Mouse (Mus musculus): ENCODE results near the gene Gja4. TPM values are rescaled to one million over a fixed set of nuclear protein-coding genes. Genes with fewer than 3 reads are reported as not detected.

Gja4 gene
- total RNA-seq (2012; rRNA removed): not detected in 2 replicates
- not detected in 2 replicates for total RNA-seq (2014; rRNA removed)
- polyA plus RNA-seq (2012; ENCODE audit: insufficient read length, low read depth): not detected in 2 replicates

- H3K4me2 ChIP-seq (ENCODE audit: insufficient read depth, low read depth, poor library complexity, severe bottlenecking): peak within 1 kb of the TSS; percentile 76
- H3K79me2 ChIP-seq (replicated peaks; ENCODE audit: control insufficient read depth, extremely low read depth, insufficient read depth, poor library complexity, severe bottlenecking): no peaks in the 10 kb centered on the region
- TF ChIP-seq TCF12 (IDR thresholded peaks at IDR 0.05; ENCODE audit: low read depth, low read length) (no peak), CTCF (conservative IDR thresholded peaks at IDR 0.05 in 1 of 2, IDR thresholded peaks at IDR 0.05 in 1 of 2; ENCODE audit: low read depth in 2 of 2, low read length in 2 of 2) (peak in 1 of 2 experiments; percentile 36; a peak in 2 of 4 replicates), NRF1 (IDR thresholded peaks at IDR 0.05; ENCODE audit: low read depth, low read length) (peak; percentile 55; the same call in 1 of the 2 replicates), PAX5 (IDR thresholded peaks at IDR 0.05; ENCODE audit: low read length) (no peak), SMC3 (IDR thresholded peaks at IDR 0.05; ENCODE audit: low read depth, low read length) (0 out of 2 replicates have a peak, but pooled peaks have one; percentile 3), CHD1 (IDR thresholded peaks at IDR 0.05; ENCODE audit: low read depth, low read length) (no peak), MEF2A (IDR thresholded peaks at IDR 0.05; ENCODE audit: borderline replicate concordance, low read depth, low read length) (peak; percentile 39; the same call in 1 of the 2 replicates), E2F4 (IDR thresholded peaks at IDR 0.05; ENCODE audit: insufficient replicate concordance, low read depth, low read length) (no peak), RAD21 (IDR thresholded peaks at IDR 0.05; ENCODE audit: low read depth, low read length) (no peak), ZC3H11A (IDR thresholded peaks at IDR 0.05; ENCODE audit: low read depth, low read length) (no peak)
- H3K4me1 ChIP-seq (ENCODE audit: control insufficient read depth in 1 of 2, insufficient read depth in 2 of 2): peaks cover 0 to 9% of the 10 kb centered on the region in 2 experiments; a peak in 1 of 4 replicates
- H3K36me3 ChIP-seq (replicated peaks in 1 of 2; ENCODE audit: control insufficient read depth in 1 of 2, insufficient read depth in 1 of 2, low read length in 1 of 2): no peaks in the 10 kb centered on the region
- DNase-seq (ENCODE audit: extremely low read depth): peak; percentile 45
- H3K27ac ChIP-seq (ENCODE audit: insufficient read depth, low read depth): no peak within 1 kb of the TSS
- in situ Hi-C loops (cut with MboI; ENCODE audit: low pct_ligation_motif_present, low pct_unique_long_range_greater_than_20kb, low sequenced_read_pairs): no loop called here
- no peak within 1 kb of the TSS for H3K9ac ChIP-seq (ENCODE audit: insufficient read depth, low read depth)
- peaks cover 47% of the 10 kb centered on the region for H3K27me3 ChIP-seq (replicated peaks)
- H3K4me3 ChIP-seq (replicated peaks in 1 of 3; ENCODE audit: low read depth in 2 of 3, low read length in 2 of 3, poor library complexity in 1 of 3): peak within 1 kb of the TSS in 2 of 3 experiments; percentile 12 to 46
- dilution Hi-C loops (cut with MboI; ENCODE audit: extremely low pct_ligation_motif_present, extremely low pct_unique_long_range_greater_than_20kb, low sequenced_read_pairs): no loop called here
- H3K9me3 ChIP-seq (replicated peaks; ENCODE audit: low read length): no peaks in the 10 kb centered on the region
Measured at GRCm38 (mm10) chr4:127313861-127314260, at the start of gene Gja4. Gja4 (minus strand) TSS chr4:127314039.

GRCm38 (mm10) chr4:127363331-127363730 is 49.5 kb upstream of the Gja4 start:
- H3K4me2 ChIP-seq (ENCODE audit: insufficient read depth, low read depth, poor library complexity, severe bottlenecking): no peak overlapping the region
- H3K79me2 ChIP-seq (replicated peaks; ENCODE audit: control insufficient read depth, extremely low read depth, insufficient read depth, poor library complexity, severe bottlenecking): no peaks in the 10 kb centered on the region
- peaks cover 6% of the 10 kb centered on the region for H3K9me3 ChIP-seq (replicated peaks; ENCODE audit: low read length)
- TF ChIP-seq E2F4 (IDR thresholded peaks at IDR 0.05; ENCODE audit: insufficient replicate concordance, low read depth, low read length): no peak
- TF ChIP-seq GABPA (IDR thresholded peaks at IDR 0.05; ENCODE audit: insufficient replicate concordance, low read depth, low read length): no peak
- no peak for TF ChIP-seq KAT2A (IDR thresholded peaks at IDR 0.05; ENCODE audit: insufficient replicate concordance, low read length)
- TF ChIP-seq NRF1 (IDR thresholded peaks at IDR 0.05; ENCODE audit: low read depth, low read length): no peak
- no peak for TF ChIP-seq USF2 (conservative IDR thresholded peaks at IDR 0.05; ENCODE audit: low read depth, low read length)
- TF ChIP-seq POLR2A (IDR thresholded peaks at IDR 0.05; ENCODE audit: low read depth, low read length): no peak
- no peak for TF ChIP-seq PAX5 (IDR thresholded peaks at IDR 0.05; ENCODE audit: low read length)
- no peak for TF ChIP-seq CHD1 (IDR thresholded peaks at IDR 0.05; ENCODE audit: low read depth, low read length)
- no peak for TF ChIP-seq RAD21 (IDR thresholded peaks at IDR 0.05; ENCODE audit: low read depth, low read length)
- no peak for TF ChIP-seq ZC3H11A (IDR thresholded peaks at IDR 0.05; ENCODE audit: low read depth, low read length)
- TF ChIP-seq TCF12 (IDR thresholded peaks at IDR 0.05; ENCODE audit: low read depth, low read length): no peak
- TF ChIP-seq HCFC1 (IDR thresholded peaks at IDR 0.05; ENCODE audit: low read depth, low read length): no peak
- no peak for TF ChIP-seq ZNF384 (IDR thresholded peaks at IDR 0.05; ENCODE audit: low read depth, low read length)
- TF ChIP-seq SIN3A (IDR thresholded peaks at IDR 0.05; ENCODE audit: low read length): no peak
- TF ChIP-seq MAX (IDR thresholded peaks at IDR 0.05; ENCODE audit: low read length): no peak
- TF ChIP-seq RCOR1 (conservative IDR thresholded peaks at IDR 0.05; ENCODE audit: low read depth, low read length): no peak
- TF ChIP-seq MEF2A (IDR thresholded peaks at IDR 0.05; ENCODE audit: borderline replicate concordance, low read depth, low read length): no peak
- no peak overlapping the region for H3K4me3 ChIP-seq (replicated peaks in 1 of 3; ENCODE audit: low read depth in 2 of 3, low read length in 2 of 3, poor library complexity in 1 of 3)
- H3K9ac ChIP-seq (ENCODE audit: insufficient read depth, low read depth): no peak overlapping the region
- no peak for DNase-seq (ENCODE audit: extremely low read depth)
- dilution Hi-C loops (cut with MboI; ENCODE audit: extremely low pct_ligation_motif_present, extremely low pct_unique_long_range_greater_than_20kb, low sequenced_read_pairs): no loop called here
- H3K36me3 ChIP-seq (replicated peaks in 1 of 2; ENCODE audit: control insufficient read depth in 1 of 2, insufficient read depth in 1 of 2, low read length in 1 of 2): no peaks in the 10 kb centered on the region
- peaks cover 0 to 22% of the 10 kb centered on the region in 2 experiments; a peak in 2 of 4 replicates for H3K4me1 ChIP-seq (ENCODE audit: control insufficient read depth in 1 of 2, insufficient read depth in 2 of 2)
- in situ Hi-C loops (cut with MboI; ENCODE audit: low pct_ligation_motif_present, low pct_unique_long_range_greater_than_20kb, low sequenced_read_pairs): loop anchor here (25.0 kb wide), 1 partner anchor 1174 kb away; no protein-coding TSS in a partner anchor
- no peaks in the 10 kb centered on the region for H3K27me3 ChIP-seq (replicated peaks)
- H3K27ac ChIP-seq (ENCODE audit: insufficient read depth, low read depth): no peak overlapping the region
